Mouse (Mus musculus) left cerebral cortex, adult 2 months (tissue): ENCODE results near the gene Glis1. TPM values are rescaled to one million over a fixed set of nuclear protein-coding genes. Genes with fewer than 3 reads are reported as not detected.

ENCODE experiments used
- DNase-seq, 2 experiments: peaks; one replicate each; pipeline ENCODE4 v3.0.0; 2021 to 2022; ENCODE audit warnings: low spot score in 2 of 2, mixed read lengths in 1 of 2; ENCODE audit errors: extremely low spot score in 1 of 2
- H3K27ac ChIP-seq: fragments of 200-600 bp; 2 replicates; pipeline ENCODE4 v1.8.1; 2022
- H3K4me3 ChIP-seq: fragments of 200-600 bp; 2 replicates; pipeline ENCODE4 v1.8.1; 2022
- CTCF ChIP-seq: fragments of 200-600 bp; IDR thresholded peaks from 2 replicates; pipeline ENCODE4 v1.8.1; 2022; ENCODE audit warnings: antibody characterized with exemption, mild to moderate bottlenecking, moderate library complexity
- intact Hi-C: fragments of 180-260 bp; cut with DNase I; formaldehyde crosslinking; loops from one replicate; pipeline ENCODE4 v1.15.1; 2025
- total RNA-seq, 2 experiments: library from RNA; stranded (reverse); gene quantifications; 2 replicates each; pipeline ENCODE4 v1.2.3; 2021

Glis1 gene
- total RNA-seq, 2 experiments from 2014 or later, result 1.5 to 2.9 TPM

GRCm38 (mm10) chr4:107538116-107538515 is 103.7 kb downstream of the Glis1 start:
- H3K4me3 ChIP-seq, result no peak overlapping the region
- intact Hi-C loops, result no loop called here
- DNase-seq, result peak in 1 of 2 experiments; percentile 9
- TF ChIP-seq CTCF, result no peak
- no peak overlapping the region for H3K27ac ChIP-seq

DNA sequence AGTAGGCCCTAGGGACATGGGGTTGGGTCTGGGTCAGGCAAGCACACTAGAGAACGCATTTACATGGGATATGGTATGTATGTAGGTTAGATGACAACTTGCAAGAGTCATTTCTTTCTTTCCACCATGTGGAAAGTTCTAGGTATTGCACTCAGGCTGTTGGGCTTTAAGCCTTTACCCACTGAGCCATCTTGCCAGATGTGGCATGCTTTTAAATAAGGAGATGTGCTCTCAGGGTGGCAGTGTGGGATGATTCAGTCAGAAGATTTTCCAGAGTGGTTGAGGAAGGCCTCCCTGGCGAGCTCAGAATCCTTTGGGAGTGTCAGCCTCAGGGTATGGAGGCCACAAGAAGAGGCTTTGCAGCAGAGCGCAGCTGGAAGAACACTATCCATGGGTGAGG is 104.2 kb downstream of the Glis1 start:
- TF ChIP-seq CTCF, result no peak; the same call in 1 of the 2 replicates
- no peak overlapping the region for H3K4me3 ChIP-seq
- H3K27ac ChIP-seq, result no peak overlapping the region
- intact Hi-C loops, result no loop called here
- DNase-seq, result no peak

DNA sequence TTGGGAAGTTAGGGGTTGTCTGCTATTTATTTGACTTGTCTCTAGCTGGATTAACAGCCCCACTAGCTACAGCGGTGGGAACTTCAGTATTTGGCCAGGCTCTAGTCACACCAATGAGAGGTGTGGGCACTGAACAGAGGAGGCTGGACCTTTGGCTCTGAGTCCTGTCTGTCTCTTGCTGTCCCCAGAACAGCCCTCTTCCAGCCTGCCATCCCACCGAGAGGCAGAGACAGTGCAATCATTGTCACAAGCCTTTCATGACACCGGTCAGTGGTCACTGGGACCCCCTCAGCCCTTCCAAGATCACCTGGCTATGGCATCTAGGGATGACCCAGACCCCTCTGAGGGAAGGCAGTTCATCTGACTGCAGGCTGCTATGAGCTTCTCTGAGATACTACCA is 104.6 kb downstream of the Glis1 start:
- no peak for DNase-seq
- Histone ChIP-seq H3K27ac (no peak overlapping the region), H3K4me3 (no peak overlapping the region)
- TF ChIP-seq CTCF, result no peak
- intact Hi-C loops, result no loop called here

- no peak overlapping the region for H3K27ac ChIP-seq
- H3K4me3 ChIP-seq, result no peak overlapping the region
- DNase-seq, result no peak
- TF ChIP-seq CTCF, result no peak
- intact Hi-C loops, result no loop called here
These were observed 107.4 kb downstream of the Glis1 start for GRCm38 (mm10) chr4:107541821-107542220.

- no peak for DNase-seq
These were observed 110.5 kb downstream of the Glis1 start for GRCm38 (mm10) chr4:107544843-107545242.

GRCm38 (mm10) chr4:107545726-107546125 is 111.3 kb downstream of the Glis1 start:
- intact Hi-C loops, result no loop called here
- H3K4me3 ChIP-seq, result no peak overlapping the region
- DNase-seq, result no peak

More at GRCm38 (mm10) chr4:107544843-107545242, 110.5 kb downstream of the Glis1 start:
- intact Hi-C loops, result no loop called here
- H3K27ac ChIP-seq, result no peak overlapping the region
- H3K4me3 ChIP-seq, result no peak overlapping the region
- TF ChIP-seq CTCF, result no peak

GRCm38 (mm10) chr4:107546525-107546924 is 112.1 kb downstream of the Glis1 start:
- intact Hi-C loops, result no loop called here
- Histone ChIP-seq H3K27ac (no peak overlapping the region), H3K4me3 (no peak overlapping the region)
- DNase-seq, result no peak
- TF ChIP-seq CTCF, result no peak

More at GRCm38 (mm10) chr4:107545726-107546125, 111.3 kb downstream of the Glis1 start:
- TF ChIP-seq CTCF, result no peak
- no peak overlapping the region for H3K27ac ChIP-seq

- Histone ChIP-seq H3K4me3 (no peak overlapping the region), H3K27ac (no peak overlapping the region)
- DNase-seq, result no peak
- TF ChIP-seq CTCF, result no peak
- intact Hi-C loops, result no loop called here
These were observed 115.7 kb downstream of the Glis1 start for GRCm38 (mm10) chr4:107550096-107550495.

- Histone ChIP-seq H3K27ac (no peak overlapping the region), H3K4me3 (no peak overlapping the region)
- DNase-seq, result no peak
- TF ChIP-seq CTCF, result no peak
- intact Hi-C loops, result no loop called here
These were observed 116.2 kb downstream of the Glis1 start for GRCm38 (mm10) chr4:107550546-107550945.

- no peak for DNase-seq
- no peak for TF ChIP-seq CTCF
- intact Hi-C loops, result no loop called here
- Histone ChIP-seq H3K4me3 (no peak overlapping the region), H3K27ac (no peak overlapping the region)
These were observed 118.3 kb downstream of the Glis1 start for GRCm38 (mm10) chr4:107552696-107553095.

- no peak for TF ChIP-seq CTCF
- no peak for DNase-seq
- no peak overlapping the region for H3K4me3 ChIP-seq
- no peak overlapping the region for H3K27ac ChIP-seq
- intact Hi-C loops, result no loop called here
These were observed 119.4 kb downstream of the Glis1 start for GRCm38 (mm10) chr4:107553774-107554173.

DNA sequence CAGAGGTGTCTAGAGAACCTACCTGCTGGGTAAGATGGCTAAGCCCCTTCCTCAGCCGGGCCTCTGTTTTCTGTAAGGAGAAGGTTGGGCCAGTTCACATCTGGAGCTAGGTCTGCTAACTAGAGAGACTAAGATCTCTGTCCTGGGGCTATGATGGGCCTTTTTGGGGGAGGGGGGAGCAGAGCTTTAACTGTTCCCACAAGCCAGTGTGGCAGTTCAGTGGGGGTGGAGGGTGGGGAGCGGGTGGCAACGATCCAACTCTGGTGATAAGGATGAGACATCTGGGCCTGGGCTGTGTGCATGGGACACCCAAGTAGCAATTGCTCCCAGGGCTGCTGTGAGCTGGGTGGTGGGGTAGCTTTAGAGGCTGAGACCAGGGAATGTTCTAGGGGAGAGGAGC is 124.4 kb downstream of the Glis1 start:
- DNase-seq, result no peak
- TF ChIP-seq CTCF, result no peak
- no peak overlapping the region for H3K4me3 ChIP-seq
- intact Hi-C loops, result no loop called here
- H3K27ac ChIP-seq, result no peak overlapping the region

DNA sequence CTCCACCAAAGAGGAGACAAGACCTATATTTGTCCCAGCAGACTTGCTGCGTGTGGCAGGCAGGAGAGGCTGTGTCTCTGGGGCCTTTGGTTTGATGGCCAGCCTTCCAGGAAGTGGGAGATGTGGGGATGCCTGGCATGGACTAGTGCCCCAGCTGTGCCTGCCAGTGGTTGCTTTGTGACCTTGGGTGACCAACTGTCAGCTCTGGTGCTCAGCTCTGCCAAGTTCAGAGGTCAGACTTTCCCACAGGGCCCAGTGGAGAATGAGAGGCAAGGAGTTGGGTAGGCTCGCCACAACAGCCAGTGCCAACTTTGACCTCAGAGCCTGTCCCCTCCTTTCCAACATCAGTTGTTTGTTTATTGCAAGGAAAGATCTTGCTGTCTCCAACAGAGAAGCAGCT is 126.7 kb downstream of the Glis1 start:
- no peak for DNase-seq
- TF ChIP-seq CTCF, result no peak
- Histone ChIP-seq H3K27ac (no peak overlapping the region), H3K4me3 (no peak overlapping the region)
- intact Hi-C loops, result no loop called here

DNA sequence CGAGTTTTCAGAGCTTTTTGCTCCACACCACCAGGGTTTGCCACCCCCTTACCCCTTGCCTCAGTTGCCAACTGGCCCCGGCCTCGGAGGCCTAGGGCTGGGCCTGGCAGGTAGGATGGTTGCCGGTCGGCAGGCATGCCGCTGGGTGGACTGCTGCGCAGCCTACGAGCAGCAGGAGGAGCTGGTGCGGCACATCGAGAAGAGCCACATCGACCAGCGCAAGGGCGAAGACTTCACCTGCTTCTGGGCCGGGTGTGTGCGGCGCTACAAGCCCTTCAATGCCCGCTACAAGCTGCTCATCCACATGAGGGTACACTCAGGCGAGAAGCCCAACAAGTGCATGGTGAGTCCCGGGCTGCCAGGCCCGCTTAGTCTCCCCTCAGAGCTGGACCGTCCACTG is 133.8 kb downstream of the Glis1 start:
- intact Hi-C loops, result no loop called here
- no peak for TF ChIP-seq CTCF
- no peak for DNase-seq
- Histone ChIP-seq H3K4me3 (no peak overlapping the region), H3K27ac (no peak overlapping the region)
